Mouse (Mus musculus): ENCODE measurements around the gene Plau. TPM values are rescaled to one million over a fixed set of nuclear protein-coding genes. Genes with fewer than 3 reads are reported as not detected.

Gene Plau
- polyA plus RNA-seq, 1 experiment from 2014 or later: 4.2 TPM

DNA sequence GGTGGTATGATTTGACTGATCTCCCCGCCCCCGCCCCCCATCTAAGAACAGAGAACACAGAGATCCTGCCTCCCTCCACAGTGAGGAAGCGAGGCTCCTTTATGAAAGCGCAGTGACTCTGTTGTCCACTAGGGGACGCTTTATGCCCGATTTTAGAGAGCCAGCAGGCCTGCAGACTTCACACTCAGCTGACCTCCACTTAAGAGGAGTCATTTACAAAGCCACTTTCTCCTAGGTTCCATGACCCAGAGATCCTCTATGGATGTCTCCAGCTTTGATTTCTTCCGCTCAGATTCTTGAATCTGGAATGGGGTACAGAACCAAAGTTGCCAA lies 32.9 kb upstream of the Plau start:
- Histone ChIP-seq H3K36me3 (ENCODE audit: control insufficient read depth, insufficient read depth, low read length) (no peaks in the 10 kb centered on the region), H3K27ac (ENCODE audit: low read depth, low read length) (no peak overlapping the region), H3K9ac (ENCODE audit: low read depth, low read length) (no peak overlapping the region), H3K4me1 (ENCODE audit: control insufficient read depth, insufficient read depth, low read length) (no peaks in the 10 kb centered on the region), H3K27me3 (ENCODE audit: control insufficient read depth, insufficient read depth, low read length) (no peaks in the 10 kb centered on the region), H3K9me3 (ENCODE audit: control insufficient read depth, low read length) (no peaks in the 10 kb centered on the region), H3K4me2 (replicated peaks; ENCODE audit: low read depth, low read length) (no peak overlapping the region), H3K4me3 (ENCODE audit: low read length) (no peak overlapping the region)
- 8% methylated on average over 7 of the region's 7 CpGs for WGBS
- ATAC-seq (ENCODE audit: low FRiP score, low TSS enrichment): peak; percentile 79

- Histone ChIP-seq H3K36me3 (ENCODE audit: control insufficient read depth, insufficient read depth, low read length) (no peaks in the 10 kb centered on the region), H3K9ac (ENCODE audit: low read depth, low read length) (no peak overlapping the region), H3K27me3 (ENCODE audit: control insufficient read depth, insufficient read depth, low read length) (no peaks in the 10 kb centered on the region), H3K9me3 (ENCODE audit: control insufficient read depth, low read length) (no peaks in the 10 kb centered on the region), H3K4me1 (ENCODE audit: control insufficient read depth, insufficient read depth, low read length) (no peaks in the 10 kb centered on the region), H3K27ac (ENCODE audit: low read depth, low read length) (no peak overlapping the region), H3K4me3 (ENCODE audit: low read length) (no peak overlapping the region), H3K4me2 (replicated peaks; ENCODE audit: low read depth, low read length) (no peak overlapping the region)
- no peak for ATAC-seq (ENCODE audit: low FRiP score, low TSS enrichment)
- WGBS: 67% methylated on average over 5 of the region's 5 CpGs
These were observed 32.0 kb upstream of the Plau start for GRCm38 (mm10) chr14:20804481-20804880.

- ATAC-seq (ENCODE audit: low FRiP score, low TSS enrichment): no peak; the same call in 1 of the 2 replicates
- H3K9me3 ChIP-seq (ENCODE audit: control insufficient read depth, low read length): no peaks in the 10 kb centered on the region
- H3K4me3 ChIP-seq (ENCODE audit: low read length): no peak overlapping the region
- no peaks in the 10 kb centered on the region for H3K4me1 ChIP-seq (ENCODE audit: control insufficient read depth, insufficient read depth, low read length)
- no peak overlapping the region for H3K4me2 ChIP-seq (replicated peaks; ENCODE audit: low read depth, low read length)
- H3K27ac ChIP-seq (ENCODE audit: low read depth, low read length): peak overlapping the region; percentile 24; the same call in 1 of the 2 replicates
- 70% methylated on average over 9 of the region's 9 CpGs for WGBS
- no peak overlapping the region for H3K9ac ChIP-seq (ENCODE audit: low read depth, low read length)
- no peaks in the 10 kb centered on the region for H3K36me3 ChIP-seq (ENCODE audit: control insufficient read depth, insufficient read depth, low read length)
- H3K27me3 ChIP-seq (ENCODE audit: control insufficient read depth, insufficient read depth, low read length): no peaks in the 10 kb centered on the region
These were observed 31.3 kb upstream of the Plau start for GRCm38 (mm10) chr14:20804964-20805672.

DNA sequence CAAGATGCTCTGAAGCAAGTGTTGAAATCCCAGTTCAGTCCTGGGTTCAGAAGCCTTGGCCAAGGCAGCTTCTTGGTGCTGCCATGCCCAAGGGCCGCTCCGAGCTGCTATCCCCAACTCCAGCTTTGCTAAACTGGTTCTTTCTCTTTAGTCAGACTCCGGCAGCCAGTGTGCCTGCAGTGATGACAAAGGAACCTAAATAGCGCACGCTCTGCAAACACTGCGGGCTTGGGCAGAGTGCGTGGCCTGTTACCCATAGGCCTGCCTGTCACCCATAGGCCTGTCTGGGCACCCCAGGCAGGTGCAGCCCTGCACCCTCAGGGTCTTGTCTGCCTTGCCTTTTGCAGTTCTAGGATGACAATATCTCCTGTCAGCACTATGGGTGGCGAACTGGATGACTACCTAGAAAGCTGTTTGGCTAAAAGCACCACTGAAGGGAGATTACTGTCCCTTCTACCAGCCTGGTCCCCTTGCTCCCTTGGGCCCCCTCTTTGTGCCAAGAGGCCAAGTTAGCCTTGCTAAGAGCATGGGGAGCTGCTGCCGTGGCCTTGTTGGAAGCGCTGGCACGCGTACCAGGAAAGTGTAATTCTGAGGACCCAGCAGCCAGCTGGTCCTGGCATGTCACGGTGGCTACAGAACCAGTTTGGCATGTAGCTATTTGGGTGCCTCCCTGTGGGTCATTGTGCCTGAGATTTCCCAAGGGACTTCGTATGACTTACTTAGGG lies 30.2 kb upstream of the Plau start:
- Histone ChIP-seq H3K9me3 (ENCODE audit: control insufficient read depth, low read length) (no peaks in the 10 kb centered on the region), H3K27me3 (ENCODE audit: control insufficient read depth, insufficient read depth, low read length) (no peaks in the 10 kb centered on the region), H3K27ac (ENCODE audit: low read depth, low read length) (no peak overlapping the region), H3K36me3 (ENCODE audit: control insufficient read depth, insufficient read depth, low read length) (no peaks in the 10 kb centered on the region), H3K4me3 (ENCODE audit: low read length) (no peak overlapping the region), H3K4me2 (replicated peaks; ENCODE audit: low read depth, low read length) (no peak overlapping the region), H3K4me1 (ENCODE audit: control insufficient read depth, insufficient read depth, low read length) (no peaks in the 10 kb centered on the region), H3K9ac (ENCODE audit: low read depth, low read length) (peak overlapping the region; percentile 9; the same call in 1 of the 2 replicates)
- ATAC-seq (ENCODE audit: low FRiP score, low TSS enrichment): no peak
- WGBS: 93% methylated on average over 14 of the region's 14 CpGs

GRCm38 (mm10) chr14:20809349-20809748 lies 27.1 kb upstream of the Plau start:
- no peaks in the 10 kb centered on the region for H3K36me3 ChIP-seq (ENCODE audit: control insufficient read depth, insufficient read depth, low read length)
- no peak overlapping the region for H3K4me3 ChIP-seq (ENCODE audit: low read length)
- H3K9ac ChIP-seq (ENCODE audit: low read depth, low read length): no peak overlapping the region
- H3K4me1 ChIP-seq (ENCODE audit: control insufficient read depth, insufficient read depth, low read length): no peaks in the 10 kb centered on the region
- H3K27ac ChIP-seq (ENCODE audit: low read depth, low read length): no peak overlapping the region
- 77% methylated on average over 4 of the region's 4 CpGs for WGBS
- no peak for ATAC-seq (ENCODE audit: low FRiP score, low TSS enrichment)
- H3K4me2 ChIP-seq (replicated peaks; ENCODE audit: low read depth, low read length): no peak overlapping the region
- H3K9me3 ChIP-seq (ENCODE audit: control insufficient read depth, low read length): no peaks in the 10 kb centered on the region
- H3K27me3 ChIP-seq (ENCODE audit: control insufficient read depth, insufficient read depth, low read length): no peaks in the 10 kb centered on the region

- H3K9ac ChIP-seq (ENCODE audit: low read depth, low read length): no peak overlapping the region
- H3K36me3 ChIP-seq (ENCODE audit: control insufficient read depth, insufficient read depth, low read length): no peaks in the 10 kb centered on the region
- ATAC-seq (ENCODE audit: low FRiP score, low TSS enrichment): no peak
- no peaks in the 10 kb centered on the region for H3K9me3 ChIP-seq (ENCODE audit: control insufficient read depth, low read length)
- no peak overlapping the region for H3K4me3 ChIP-seq (ENCODE audit: low read length)
- H3K27ac ChIP-seq (ENCODE audit: low read depth, low read length): no peak overlapping the region
- H3K4me1 ChIP-seq (ENCODE audit: control insufficient read depth, insufficient read depth, low read length): no peaks in the 10 kb centered on the region
- H3K27me3 ChIP-seq (ENCODE audit: control insufficient read depth, insufficient read depth, low read length): no peaks in the 10 kb centered on the region
- H3K4me2 ChIP-seq (replicated peaks; ENCODE audit: low read depth, low read length): no peak overlapping the region
These were observed 26.6 kb upstream of the Plau start for GRCm38 (mm10) chr14:20809820-20810219.

GRCm38 (mm10) chr14:20811236-20811635 lies 25.2 kb upstream of the Plau start:
- Histone ChIP-seq H3K27me3 (ENCODE audit: control insufficient read depth, insufficient read depth, low read length) (no peaks in the 10 kb centered on the region), H3K4me2 (replicated peaks; ENCODE audit: low read depth, low read length) (no peak overlapping the region), H3K4me1 (ENCODE audit: control insufficient read depth, insufficient read depth, low read length) (no peaks in the 10 kb centered on the region), H3K4me3 (ENCODE audit: low read length) (no peak overlapping the region), H3K9me3 (ENCODE audit: control insufficient read depth, low read length) (no peaks in the 10 kb centered on the region), H3K9ac (ENCODE audit: low read depth, low read length) (no peak overlapping the region), H3K36me3 (ENCODE audit: control insufficient read depth, insufficient read depth, low read length) (no peaks in the 10 kb centered on the region), H3K27ac (ENCODE audit: low read depth, low read length) (no peak overlapping the region)
- ATAC-seq (ENCODE audit: low FRiP score, low TSS enrichment): no peak
- 86% methylated on average over 8 of the region's 8 CpGs for WGBS

DNA sequence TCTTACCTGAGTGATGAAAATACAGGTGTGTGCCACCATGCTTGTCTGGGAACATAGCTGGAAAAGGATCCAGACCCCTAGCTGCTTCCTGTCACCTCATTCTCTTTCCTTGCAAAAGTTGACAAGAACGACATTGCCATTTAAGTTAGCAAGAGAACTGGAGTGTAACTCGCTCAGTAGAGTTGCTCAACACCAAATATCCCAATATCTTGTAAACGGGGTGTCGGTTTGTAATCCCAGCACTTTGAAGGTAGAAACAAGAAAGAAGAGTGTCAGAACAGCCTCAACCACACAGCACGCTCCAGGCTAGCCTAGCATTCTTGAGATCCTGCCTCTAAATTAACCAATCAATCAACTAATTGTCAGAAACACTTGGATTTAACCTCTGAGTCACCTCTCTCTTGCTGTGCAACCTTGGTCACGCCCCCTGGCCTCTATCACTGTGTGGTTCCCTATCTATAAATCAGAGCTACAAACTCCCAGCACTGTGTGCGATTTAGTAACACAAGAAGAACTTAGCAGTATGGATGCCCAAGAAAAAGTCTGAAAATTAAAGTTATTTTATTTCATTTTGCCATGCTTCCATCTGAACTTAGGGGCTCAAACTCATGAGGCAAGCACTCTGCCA lies 24.6 kb upstream of the Plau start:
- H3K27ac ChIP-seq (ENCODE audit: low read depth, low read length): no peak overlapping the region
- H3K4me1 ChIP-seq (ENCODE audit: control insufficient read depth, insufficient read depth, low read length): no peaks in the 10 kb centered on the region
- no peaks in the 10 kb centered on the region for H3K27me3 ChIP-seq (ENCODE audit: control insufficient read depth, insufficient read depth, low read length)
- 59% methylated on average over 7 of the region's 7 CpGs for WGBS
- H3K9ac ChIP-seq (ENCODE audit: low read depth, low read length): no peak overlapping the region
- ATAC-seq (ENCODE audit: low FRiP score, low TSS enrichment): no peak
- no peaks in the 10 kb centered on the region for H3K36me3 ChIP-seq (ENCODE audit: control insufficient read depth, insufficient read depth, low read length)
- H3K4me2 ChIP-seq (replicated peaks; ENCODE audit: low read depth, low read length): no peak overlapping the region
- 0 out of 2 replicates have a peak, but pooled peaks cover under 1% of the 10 kb centered on the region for H3K9me3 ChIP-seq (ENCODE audit: control insufficient read depth, low read length)
- H3K4me3 ChIP-seq (ENCODE audit: low read length): no peak overlapping the region

GRCm38 (mm10) chr14:20815448-20815847 lies 21.0 kb upstream of the Plau start:
- H3K4me3 ChIP-seq (ENCODE audit: low read length): no peak overlapping the region
- no peaks in the 10 kb centered on the region for H3K4me1 ChIP-seq (ENCODE audit: control insufficient read depth, insufficient read depth, low read length)
- ATAC-seq (ENCODE audit: low FRiP score, low TSS enrichment): no peak
- H3K9ac ChIP-seq (ENCODE audit: low read depth, low read length): no peak overlapping the region
- no peaks in the 10 kb centered on the region for H3K27me3 ChIP-seq (ENCODE audit: control insufficient read depth, insufficient read depth, low read length)
- no peaks in the 10 kb centered on the region for H3K36me3 ChIP-seq (ENCODE audit: control insufficient read depth, insufficient read depth, low read length)
- H3K27ac ChIP-seq (ENCODE audit: low read depth, low read length): no peak overlapping the region
- H3K4me2 ChIP-seq (replicated peaks; ENCODE audit: low read depth, low read length): no peak overlapping the region
- 74% methylated on average over 3 of the region's 3 CpGs for WGBS
- H3K9me3 ChIP-seq (ENCODE audit: control insufficient read depth, low read length): 0 out of 2 replicates have a peak, but pooled peaks cover 2% of the 10 kb centered on the region

All from kidney, embryonic 14.5 days (tissue).